Mouse (Mus musculus) cerebellum, adult (tissue): Measurements from ENCODE around the gene Treml4.
"Not testable (repeated sequence)": the region's sequence is repeated elsewhere in the genome, so short reads cannot be mapped to it uniquely, and the experiment has no call there.

ENCODE experiments used
- ATAC-seq: cut with Nextera tagmentation; 2 replicates; pipeline ENCODE4 v1.9.2; 2017; ENCODE audit warnings: mild to moderate bottlenecking, moderate library complexity, mixed read lengths; ENCODE audit not compliant: insufficient number of reproducible peaks, low FRiP score, low TSS enrichment

Treml4 gene

DNA sequence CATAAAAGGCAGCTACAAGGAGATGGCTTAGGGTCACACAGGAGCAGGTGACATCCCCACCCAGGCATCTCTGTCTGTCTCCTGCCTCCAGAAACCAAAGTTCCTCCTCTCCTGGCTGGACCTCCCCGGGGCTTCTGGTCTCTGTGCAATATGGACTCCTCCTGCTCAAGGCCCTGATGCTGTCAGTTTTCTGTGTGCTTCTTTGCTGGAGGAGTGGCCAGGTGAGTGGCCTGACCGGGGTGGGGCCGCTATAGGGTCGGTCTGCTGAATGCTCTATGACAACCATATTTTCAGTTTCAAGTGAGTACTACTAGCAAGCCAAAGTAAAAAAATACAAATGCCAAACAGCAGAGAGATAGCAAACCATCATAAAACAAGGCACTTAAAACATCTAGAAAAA is 8.5 kb downstream of the Treml4 start:
- no peak for ATAC-seq

- ATAC-seq = no peak
Observed at GRCm38 (mm10) chr17:48274098-48274497, 10.0 kb downstream of the Treml4 start.

- ATAC-seq = no peak
Observed at GRCm38 (mm10) chr17:48274885-48275284, 10.8 kb downstream of the Treml4 start.

- ATAC-seq = no peak
Observed at GRCm38 (mm10) chr17:48275736-48276135, 11.6 kb downstream of the Treml4 start.

DNA sequence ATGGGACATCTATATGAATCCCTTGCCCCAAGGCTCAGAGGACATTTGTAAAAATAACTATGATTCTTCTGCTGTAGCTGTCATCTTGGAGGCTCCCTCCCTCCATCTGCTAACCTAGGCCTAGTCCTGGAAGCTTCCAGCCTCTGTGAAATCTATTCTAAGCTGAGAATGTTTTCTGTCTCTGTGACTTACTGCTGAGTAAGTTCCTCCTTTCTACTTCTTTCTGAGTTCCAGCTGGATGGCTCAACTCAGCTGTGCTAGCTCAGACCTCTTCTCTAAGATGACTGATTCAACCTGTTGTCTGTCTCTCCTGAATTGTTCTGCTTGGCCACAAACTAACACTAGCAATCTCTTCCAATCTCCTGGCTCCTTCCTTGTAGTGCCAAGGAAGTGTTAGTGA is 14.3 kb downstream of the Treml4 start:
- ATAC-seq = no peak

DNA sequence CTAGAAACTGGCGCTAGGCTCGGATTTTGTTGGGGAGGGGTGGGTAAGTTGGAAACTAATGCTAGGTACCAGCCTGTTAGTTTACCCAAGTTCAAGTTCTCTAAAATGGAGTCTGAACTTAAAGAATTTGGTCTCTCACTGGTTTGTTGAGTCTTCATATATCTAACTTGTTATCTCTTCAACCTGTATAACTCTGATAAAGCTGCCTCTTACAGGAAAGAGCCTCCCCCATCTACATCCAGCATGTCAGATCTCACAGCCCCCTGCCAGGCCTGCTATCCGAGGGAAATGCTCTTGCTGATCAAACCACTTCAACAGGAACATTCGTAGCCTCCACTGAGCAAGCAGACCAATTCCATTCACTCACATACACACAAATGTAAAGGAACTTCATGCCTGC is 14.9 kb downstream of the Treml4 start:
- ATAC-seq = no peak

DNA sequence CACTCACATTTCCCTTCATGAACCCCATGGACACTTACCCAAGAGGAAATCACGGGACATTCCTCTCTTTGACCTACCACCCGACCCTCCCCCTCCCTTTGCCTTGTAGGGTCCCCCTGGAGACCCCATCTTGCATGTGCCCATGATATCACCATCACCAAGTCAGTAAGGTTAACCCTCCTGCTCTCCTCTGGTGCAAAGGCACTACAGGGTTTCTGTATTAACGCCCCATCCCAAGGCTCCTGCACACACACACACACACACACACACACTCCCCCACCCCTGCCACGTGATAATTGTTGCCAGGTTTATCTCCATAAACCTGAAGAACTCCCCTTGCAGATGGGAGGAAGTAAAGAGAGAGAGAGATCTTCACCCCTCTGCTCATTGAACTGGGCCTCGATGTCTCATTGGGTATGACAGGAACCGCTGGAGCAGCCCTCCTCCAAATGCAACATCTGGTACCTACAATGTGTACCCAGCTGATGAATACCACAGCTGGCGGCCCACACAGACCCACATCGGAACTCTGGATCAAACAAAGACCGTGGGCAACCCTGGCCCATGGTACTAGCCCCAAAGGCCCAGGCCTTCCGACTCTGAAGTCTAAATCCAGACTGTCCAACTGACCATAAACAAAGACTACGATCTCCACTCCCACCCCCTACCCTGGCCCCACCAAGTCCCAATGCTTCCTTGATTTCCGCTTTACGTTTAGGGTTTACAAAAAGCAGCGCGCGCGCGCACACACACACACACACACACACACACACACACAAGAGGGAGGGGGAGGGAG is 17.0 kb downstream of the Treml4 start:
- ATAC-seq = no peak

DNA sequence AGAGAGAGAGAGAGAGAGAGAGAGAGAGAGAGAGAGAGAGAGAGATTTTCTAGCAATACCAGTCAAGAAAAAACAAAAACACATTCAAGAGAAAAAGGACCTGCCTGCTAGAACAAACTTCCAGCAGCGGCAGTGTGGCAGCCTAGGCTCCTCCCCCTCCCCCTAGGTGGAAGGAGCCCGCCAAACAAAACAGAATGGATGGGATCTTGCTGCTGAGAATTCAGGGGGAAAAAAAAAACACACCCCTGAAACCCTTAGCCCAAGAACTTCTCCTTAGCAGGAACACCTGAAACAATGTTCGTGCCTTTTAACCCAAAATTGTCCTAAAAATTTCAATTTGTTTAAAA is 17.6 kb downstream of the Treml4 start:
- no peak for ATAC-seq

DNA sequence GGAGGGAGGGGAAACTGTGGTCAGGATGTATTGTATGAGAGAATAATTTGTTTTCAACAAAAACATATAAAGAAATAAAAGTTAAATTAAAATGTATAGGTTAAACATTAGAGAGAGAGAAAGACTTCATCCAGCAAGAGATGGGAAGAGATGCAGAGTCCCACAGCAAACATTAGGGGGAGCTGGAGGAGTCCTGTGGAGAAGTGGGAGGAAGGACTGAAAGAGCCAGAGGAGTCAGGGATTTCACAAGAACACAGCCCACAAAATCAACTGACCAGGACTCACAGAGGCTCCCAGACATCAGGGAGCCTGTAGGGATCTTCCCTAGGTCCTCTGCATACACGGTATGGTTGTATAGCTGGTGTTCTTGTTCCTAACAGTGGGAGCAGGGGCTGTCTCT is 22.7 kb downstream of the Treml4 start:
- no peak for ATAC-seq

DNA sequence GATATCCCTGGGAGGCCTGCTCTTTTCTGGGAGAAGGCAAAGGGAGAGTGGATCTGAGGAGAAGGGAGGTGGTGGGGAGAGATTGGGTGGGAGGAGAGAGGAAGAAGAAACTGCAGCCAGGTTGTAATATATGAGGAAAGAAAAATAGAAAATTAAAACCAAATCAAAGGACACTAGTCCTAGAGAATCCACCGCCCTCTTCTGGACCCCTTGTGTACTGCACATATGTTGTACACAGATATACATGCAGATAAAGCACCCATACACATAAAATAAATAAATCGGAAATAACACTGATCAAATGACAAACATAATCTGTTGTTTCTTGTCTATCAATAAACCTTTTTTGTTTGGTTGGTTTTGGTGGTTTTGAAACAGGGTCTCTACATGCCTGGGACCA is 23.2 kb downstream of the Treml4 start:
- no peak for ATAC-seq

DNA sequence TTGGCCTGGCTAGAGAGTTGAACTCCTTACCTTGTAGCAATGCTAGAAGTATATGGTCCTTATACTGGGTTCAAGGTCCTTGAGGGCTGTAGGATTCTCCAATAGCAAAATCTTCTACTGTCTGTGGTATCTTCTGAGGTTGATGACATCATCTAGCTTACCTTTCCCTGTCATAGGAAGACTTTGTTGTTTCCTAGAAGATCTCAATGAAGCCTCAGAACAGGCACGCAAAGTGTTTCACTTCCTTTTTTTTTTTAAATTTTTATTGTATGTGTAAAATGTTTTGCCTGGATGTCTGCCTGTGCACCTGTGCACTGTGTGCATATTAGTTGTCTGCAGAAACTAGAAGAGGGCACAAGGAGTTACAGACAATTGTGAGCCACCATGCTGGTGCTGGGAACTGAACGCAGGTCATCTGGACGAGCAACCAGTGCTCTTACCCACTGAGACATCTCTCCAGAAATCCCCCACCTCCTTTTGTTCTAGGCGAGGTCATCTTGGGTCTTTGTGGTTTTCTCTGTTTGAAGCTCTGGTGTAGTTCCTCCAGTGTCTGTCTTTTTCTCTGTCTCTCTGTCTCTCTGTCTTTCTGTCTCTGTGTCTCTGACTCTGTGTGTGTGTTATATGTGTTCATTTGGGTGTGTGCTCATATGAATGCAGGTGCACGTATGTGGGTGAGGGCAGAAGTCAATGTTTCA is 29.6 kb downstream of the Treml4 start:
- no peak for ATAC-seq

- no peak for ATAC-seq
Observed at GRCm38 (mm10) chr17:48299203-48299602, 35.1 kb downstream of the Treml4 start, which contains the start of gene Treml2. Gene Treml2, plus strand, starts transcription at chr17:48299498.

- no peak for ATAC-seq
Observed at GRCm38 (mm10) chr17:48299756-48300155, 35.7 kb downstream of the Treml4 start.

- no peak for ATAC-seq
Observed at GRCm38 (mm10) chr17:48300199-48300598, 36.1 kb downstream of the Treml4 start.

GRCm38 (mm10) chr17:48300861-48301260 is 36.8 kb downstream of the Treml4 start:
- ATAC-seq = no peak

DNA sequence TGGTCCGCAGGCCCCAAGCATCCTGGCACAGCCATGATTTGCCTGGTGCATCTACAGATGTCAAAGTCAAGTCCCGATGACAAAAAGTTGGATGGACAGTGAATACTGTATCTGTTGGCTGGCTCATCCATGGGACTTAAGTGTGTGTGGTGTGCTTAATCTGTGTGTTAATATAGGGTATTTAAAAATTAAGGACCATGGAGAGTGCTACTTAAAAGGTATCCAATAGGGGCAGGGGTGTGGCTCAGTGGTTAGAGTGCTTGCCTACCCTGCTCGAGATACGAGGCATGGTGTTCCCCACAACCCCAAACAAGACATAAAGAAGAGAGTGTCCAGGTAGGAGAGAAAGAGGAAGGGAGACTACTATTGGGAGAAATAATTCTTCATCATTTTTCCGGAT is 37.7 kb downstream of the Treml4 start:
- ATAC-seq = no peak

GRCm38 (mm10) chr17:48312124-48312523 is 48.0 kb downstream of the Treml4 start:
- ATAC-seq = no peak

GRCm38 (mm10) chr17:48315905-48316579 is 51.9 kb downstream of the Treml4 start, which contains the start of gene B430306N03Rik:
Gene B430306N03Rik, plus strand, starts transcription at chr17:48316141.
- ATAC-seq = not testable (repeated sequence)

DNA sequence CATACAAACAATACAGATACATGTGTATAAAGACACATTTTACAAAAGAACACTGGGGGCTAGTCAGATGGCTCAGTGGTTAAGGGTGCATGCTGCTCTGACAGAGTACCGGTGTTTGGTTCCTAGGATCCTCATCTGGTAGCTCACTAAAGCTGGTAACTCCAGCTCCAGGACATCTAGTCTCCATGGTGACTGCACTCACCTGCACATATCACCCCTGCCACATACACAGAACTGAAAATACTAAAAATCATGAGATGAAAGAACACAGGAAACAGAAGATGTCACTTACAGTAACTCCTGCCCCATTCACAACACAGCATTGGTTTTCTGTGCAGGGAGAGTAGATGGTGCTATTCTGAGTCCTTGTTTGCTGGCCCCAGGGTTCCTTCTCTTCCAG is 54.6 kb downstream of the Treml4 start:
- no peak for ATAC-seq

- no peak for ATAC-seq
Observed at GRCm38 (mm10) chr17:48321279-48321678, 57.2 kb downstream of the Treml4 start.

- ATAC-seq = no peak
Observed at GRCm38 (mm10) chr17:48323236-48323635, 59.1 kb downstream of the Treml4 start.
